Mouse (Mus musculus) brain, embryonic 14.5 days (tissue): ENCODE measurements at regions not wholly inside any gene's neighbourhood (a gene's known extent, or its start where the extent isn't known, plus 50 kb on each side); places are given as distances from the start of the nearest gene placed in this dataset.

ENCODE experiments used
- CTCF ChIP-seq: fragments of 200-500 bp; IDR thresholded peaks from 2 replicates; pipeline ENCODE4 v1.5.1; 2012; ENCODE audit warnings: inconsistent platforms, mild to moderate bottlenecking, moderate library complexity, borderline replicate concordance; ENCODE audit not compliant: insufficient read depth, insufficient read length; ENCODE audit errors: extremely low read depth
- POLR2A ChIP-seq: fragments of 200-500 bp; IDR thresholded peaks from 2 replicates; pipeline ENCODE4 v1.6.1; 2012; ENCODE audit warnings: mild to moderate bottlenecking, inconsistent platforms, borderline replicate concordance; ENCODE audit not compliant: poor library complexity, insufficient read depth, insufficient read length, severe bottlenecking; ENCODE audit errors: extremely low read depth

GRCm38 (mm10) chr5:149340361-149340760, 71.2 kb upstream of the Medag start:
- TF ChIP-seq POLR2A (no peak), CTCF (no peak)
